Mouse (Mus musculus) layer of hippocampus, adult 9-10 months (tissue): ENCODE measurements at regions not wholly inside any gene's neighbourhood (a gene's known extent, or its start where the extent isn't known, plus 50 kb on each side); places are given as distances from the start of the nearest gene placed in this dataset.

Experiments
- DNase-seq: peaks from one replicate; pipeline ENCODE4 v3.0.0; 2022; ENCODE audit warnings: low spot score

- no peak for DNase-seq
These were observed 71.5 kb upstream of the Rpl39l start for GRCm38 (mm10) chr16:10098511-10098910.

DNA sequence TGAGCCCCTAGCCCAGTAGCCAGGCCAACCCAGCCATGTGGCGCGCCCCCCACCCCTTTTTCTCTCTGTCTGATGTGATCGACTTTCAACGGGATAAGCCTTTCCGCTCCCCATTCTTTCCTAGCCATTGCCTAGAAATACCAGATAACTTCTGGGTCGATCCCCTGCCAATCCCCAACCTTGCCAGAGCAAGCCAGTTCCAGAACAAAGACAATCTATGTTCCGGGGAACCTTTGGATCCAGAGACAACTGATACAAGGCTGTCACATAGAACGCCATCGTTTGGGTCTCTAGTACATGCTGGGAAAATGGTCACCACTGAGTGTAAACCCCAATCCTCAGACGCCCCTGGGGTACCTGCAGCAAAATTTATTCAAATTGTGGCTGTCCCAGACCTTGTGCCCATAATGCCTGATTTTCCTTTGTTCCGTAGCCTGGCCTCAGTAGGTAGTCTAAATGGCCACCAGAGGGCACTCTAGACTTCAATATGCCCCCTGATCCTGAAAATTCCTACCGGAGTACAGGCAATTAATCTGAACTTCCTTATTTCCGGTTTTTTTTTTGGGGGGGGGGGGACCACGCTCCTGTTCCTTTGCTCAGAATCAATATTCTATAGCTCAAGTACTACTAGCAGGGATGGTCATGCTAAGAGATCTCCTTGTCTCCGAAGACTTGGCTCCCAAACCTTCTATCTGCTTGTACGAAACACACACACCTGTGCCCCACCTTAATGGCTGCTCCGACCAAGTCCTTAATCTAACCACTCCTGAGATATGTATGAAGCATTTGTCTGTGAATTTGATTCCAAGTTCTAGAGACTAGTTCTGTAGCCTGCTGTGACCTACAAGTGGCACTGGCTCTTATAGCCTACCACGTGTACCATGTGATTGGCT, 81.3 kb upstream of the Rpl39l start:
- DNase-seq: peak; percentile 40

GRCm38 (mm10) chr16:10086341-10086740, 83.7 kb upstream of the Rpl39l start:
- DNase-seq: no peak

- no peak for DNase-seq
These were observed 84.6 kb upstream of the Rpl39l start for GRCm38 (mm10) chr16:10085429-10085828.

DNA sequence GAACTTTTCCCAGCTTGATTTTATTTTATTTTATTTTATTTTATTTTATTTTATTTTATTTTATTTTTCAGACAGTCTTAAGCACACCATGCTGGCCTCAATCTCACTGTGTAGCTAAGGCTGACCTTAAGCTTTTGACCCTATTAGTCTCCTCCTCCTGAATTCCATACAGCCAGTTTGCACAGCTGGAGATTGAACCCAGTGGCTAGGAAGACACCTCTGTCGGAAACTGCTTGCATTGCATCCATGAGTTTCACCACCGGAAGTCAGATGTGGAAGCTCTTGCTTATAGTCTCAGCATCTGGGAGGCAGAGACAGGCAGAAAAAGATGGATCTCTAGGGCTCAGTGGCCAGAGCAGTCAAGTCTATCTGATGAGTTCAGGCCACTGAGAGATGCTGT, 86.4 kb upstream of the Grin2a start:
- no peak for DNase-seq

GRCm38 (mm10) chr16:10080121-10080679, 84.8 kb upstream of the Grin2a start:
- peak; percentile 42 for DNase-seq

DNA sequence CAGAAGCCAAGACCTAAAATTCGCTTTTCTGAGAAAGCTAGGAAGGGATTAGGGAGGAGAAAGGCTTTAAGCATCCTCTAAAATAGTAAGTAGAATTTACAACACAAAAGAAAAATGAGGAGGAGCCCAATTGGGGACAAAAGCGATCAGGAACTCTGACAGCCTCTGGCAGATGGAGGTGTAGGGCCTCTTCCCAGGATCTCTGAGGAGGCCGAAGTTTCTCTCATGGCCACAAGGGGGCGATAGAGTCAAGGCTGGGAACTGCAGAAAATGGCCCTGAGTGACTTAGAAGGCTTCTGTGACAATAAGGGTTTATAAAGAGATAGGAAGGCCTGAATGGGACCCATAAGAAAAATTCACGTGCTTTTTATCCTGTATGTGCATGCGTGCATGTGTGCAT, 77.8 kb upstream of the Grin2a start:
- peak; percentile 41 for DNase-seq

DNA sequence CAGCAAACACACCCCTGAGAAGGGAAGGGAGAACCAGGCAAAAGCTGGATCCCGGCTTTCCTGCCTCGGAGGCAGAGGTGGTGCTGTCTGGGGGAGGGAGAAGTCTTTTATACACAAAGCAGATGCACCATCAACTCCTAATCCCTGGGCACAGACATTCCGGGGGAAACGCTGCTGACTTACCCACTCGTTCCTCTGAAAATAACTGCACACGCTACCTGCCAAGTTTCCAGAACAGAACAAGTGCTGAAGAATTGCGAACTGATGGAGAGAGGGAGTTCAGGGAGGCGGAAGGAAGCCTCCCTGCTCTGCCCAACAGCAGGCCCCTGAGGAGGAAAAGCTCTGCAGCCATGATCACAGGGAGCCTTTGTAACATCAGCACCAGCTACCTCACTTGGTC, 68.1 kb upstream of the Grin2a start:
- peak; percentile 35 for DNase-seq

DNA sequence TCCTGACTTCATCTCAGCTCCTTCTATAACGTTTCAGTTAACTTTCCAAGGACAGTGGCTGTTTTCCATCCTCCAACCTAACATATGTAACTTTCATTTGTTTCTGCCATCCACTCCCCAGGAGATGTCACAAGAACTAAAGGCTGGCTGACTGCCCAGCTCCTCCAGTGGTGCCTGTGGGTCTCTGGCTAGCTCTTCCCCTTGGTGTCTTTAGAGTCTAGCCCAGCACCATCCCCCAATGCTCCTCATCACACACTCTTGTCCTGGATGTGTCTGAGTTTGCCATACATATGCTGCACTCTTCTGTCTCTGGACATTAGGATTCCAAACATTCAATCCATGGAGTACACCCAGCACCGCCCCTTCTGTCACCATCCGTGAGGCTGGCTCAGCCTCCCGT, 62.7 kb upstream of the Grin2a start:
- no peak for DNase-seq
